Mouse (Mus musculus) G1E (cell line): ENCODE measurements around the gene Pnma1. TPM values are rescaled to one million over a fixed set of nuclear protein-coding genes. Genes with fewer than 3 reads are reported as not detected.
"Not testable (repeated sequence)": the region's sequence is repeated elsewhere in the genome, so short reads cannot be mapped to it uniquely, and the experiment has no call there.

ENCODE experiments used
- ATAC-seq: 2 replicates; pipeline ENCODE4 v1.8.0; 2016; ENCODE audit warnings: mild to moderate bottlenecking; ENCODE audit not compliant: insufficient number of reproducible peaks, poor library complexity, low FRiP score, severe bottlenecking; ENCODE audit errors: extremely low read depth
- DNase-seq: peaks from one replicate; pipeline ENCODE4 v3.0.0; 2012; ENCODE audit warnings: low spot score
- H3K27me3 ChIP-seq: 2 replicates; pipeline ENCODE4 v1.6.1; 2012; ENCODE audit warnings: mild to moderate bottlenecking, low read length, inconsistent platforms; ENCODE audit not compliant: insufficient read depth
- H3K36me3 ChIP-seq: replicated peaks from 2 replicates; pipeline ENCODE3; 2012; ENCODE audit warnings: mild to moderate bottlenecking, inconsistent platforms
- H3K4me1 ChIP-seq: 2 replicates; pipeline ENCODE4 v1.6.1; 2012; ENCODE audit warnings: low read depth, low read length, inconsistent platforms, mixed read lengths; ENCODE audit not compliant: insufficient read depth
- H3K4me3 ChIP-seq: 2 replicates; pipeline ENCODE4 v1.5.1; 2012; ENCODE audit warnings: low read depth, mild to moderate bottlenecking, inconsistent platforms, low read length, moderate library complexity, mixed read lengths
- H3K9me3 ChIP-seq: replicated peaks from 2 replicates; pipeline ENCODE4 v1.6.1; 2012; ENCODE audit warnings: inconsistent platforms
- CTCF ChIP-seq: IDR thresholded peaks from 2 replicates; pipeline ENCODE4 v1.5.1; 2012; ENCODE audit warnings: low read depth, low read length, inconsistent platforms, mixed read lengths
- GATA1 ChIP-seq: IDR thresholded peaks from 2 replicates; pipeline ENCODE4 v1.6.1; 2012; ENCODE audit warnings: borderline replicate concordance, low read length, inconsistent platforms, mixed read lengths
- GATA2 ChIP-seq: IDR thresholded peaks from 2 replicates; pipeline ENCODE4 v1.6.1; 2012; ENCODE audit warnings: low read depth, low read length, inconsistent platforms, borderline replicate concordance
- POLR2AphosphoS5 ChIP-seq: IDR thresholded peaks from 2 replicates; pipeline ENCODE4 v1.6.1; 2012; ENCODE audit warnings: low read depth, low read length, inconsistent platforms; ENCODE audit not compliant: insufficient replicate concordance
- TAL1 ChIP-seq: conservative IDR thresholded peaks from 2 replicates; pipeline ENCODE4 v1.6.1; 2012; ENCODE audit warnings: low read depth, low read length, inconsistent platforms, mixed read lengths
- polyA plus RNA-seq: library from polyadenylated mRNA; stranded (reverse); fragments of >175 nt; gene quantifications from 2 replicates; pipeline ENCODE4 v1.2.3, GENCODE M21; 2012
- total RNA-seq, 2 experiments: library from RNA; stranded (forward) in 1 of 2; stranded (reverse) in 1 of 2; fragments of 200-1000 nt in 1 of 2; fragments of >200 nt in 1 of 2; fragmentation: Nextera tagmentation in 1 of 2; gene quantifications; 2 replicates each; pipeline ENCODE4 v1.2.3; 2014 to 2017

Gene Pnma1
- total and polyA plus RNA-seq, 3 experiments, result 0.14 to 0.83 (median 0.76) TPM

DNA sequence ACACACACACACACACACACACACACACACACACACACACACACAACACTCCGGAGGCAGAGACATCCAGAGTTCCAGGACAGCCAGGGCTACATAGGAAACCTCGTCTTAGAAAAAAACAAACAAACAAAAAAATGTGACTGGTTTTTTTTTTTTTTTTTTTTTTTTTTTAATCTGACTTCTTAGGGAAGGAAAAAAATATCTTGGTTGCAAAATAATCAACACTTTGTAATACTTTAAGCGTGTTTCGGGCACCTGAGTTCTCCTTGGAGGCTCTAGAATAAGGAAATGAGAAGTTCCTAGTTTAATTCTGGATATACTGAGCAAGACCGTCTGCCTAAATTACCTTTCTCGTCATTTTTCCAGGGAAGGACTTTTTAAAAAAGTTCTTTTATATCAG lies 34.6 kb downstream of the Pnma1 start:
- no peak for ATAC-seq
- no peak for DNase-seq
- TF ChIP-seq POLR2AphosphoS5 (no peak), GATA2 (no peak), TAL1 (no peak), GATA1 (no peak), CTCF (no peak)
- Histone ChIP-seq H3K4me1 (peaks cover 3% of the 10 kb centered on the region), H3K9me3 (no peaks in the 10 kb centered on the region), H3K36me3 (no peaks in the 10 kb centered on the region), H3K27me3 (peaks cover 18% of the 10 kb centered on the region), H3K4me3 (no peak overlapping the region)

GRCm38 (mm10) chr12:84110814-84111213 lies 37.5 kb downstream of the Pnma1 start:
- no peak for ATAC-seq
- H3K4me3 ChIP-seq, result no peak overlapping the region

DNA sequence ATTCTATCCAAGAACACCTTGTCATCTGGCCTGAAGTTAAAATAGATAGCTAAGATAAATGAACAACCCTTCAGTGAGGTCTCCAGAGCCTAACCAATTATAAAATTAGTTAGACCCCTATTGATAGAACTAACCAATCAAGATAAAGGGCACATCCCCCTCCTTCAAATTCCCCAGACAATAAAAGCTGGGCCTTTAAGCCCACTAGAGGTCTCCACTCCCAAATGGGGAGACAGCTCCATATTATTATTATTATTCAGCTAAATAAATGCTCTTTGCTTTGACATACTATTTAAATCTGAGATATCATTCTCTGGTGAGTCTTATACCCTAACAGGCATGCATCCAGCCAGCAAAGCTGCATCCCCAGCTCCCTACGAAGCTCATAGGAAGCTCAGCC lies 38.4 kb downstream of the Pnma1 start:
- ATAC-seq, result no peak
- TF ChIP-seq CTCF, result no peak
- TF ChIP-seq POLR2AphosphoS5, result no peak
- no peak for TF ChIP-seq TAL1
- TF ChIP-seq GATA2, result no peak
- TF ChIP-seq GATA1, result no peak

More at GRCm38 (mm10) chr12:84110814-84111213, 37.5 kb downstream of the Pnma1 start:
- no peaks in the 10 kb centered on the region for H3K9me3 ChIP-seq
- no peak for DNase-seq
- H3K36me3 ChIP-seq, result no peaks in the 10 kb centered on the region
- H3K27me3 ChIP-seq, result peaks cover 19% of the 10 kb centered on the region
- peaks cover 9% of the 10 kb centered on the region for H3K4me1 ChIP-seq
- TF ChIP-seq POLR2AphosphoS5, result no peak
- TF ChIP-seq CTCF, result no peak
- TF ChIP-seq TAL1, result no peak
- TF ChIP-seq GATA2, result no peak

DNA sequence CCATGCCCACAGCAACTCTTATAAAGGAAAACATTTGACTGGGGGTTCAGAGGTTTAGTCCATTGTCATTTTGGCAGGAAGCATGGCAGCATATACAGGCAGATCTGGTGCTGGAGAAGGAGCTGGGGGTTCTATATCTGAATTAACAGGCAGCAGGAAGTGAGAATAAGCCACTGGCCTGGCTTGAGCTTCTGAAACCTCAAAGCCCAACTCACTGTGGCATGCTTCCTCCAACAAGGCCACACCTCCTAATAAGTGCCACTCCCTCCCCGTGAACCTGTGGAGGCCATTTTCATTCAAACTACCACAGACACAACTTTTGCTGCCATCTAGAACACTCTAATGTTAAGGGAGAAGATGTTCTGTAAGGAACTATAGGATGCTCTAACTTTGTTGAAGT lies 40.6 kb downstream of the Pnma1 start:
- Histone ChIP-seq H3K27me3 (peaks cover 10% of the 10 kb centered on the region), H3K4me3 (no peak overlapping the region), H3K9me3 (no peaks in the 10 kb centered on the region), H3K4me1 (peaks cover 6% of the 10 kb centered on the region; the same call in 1 of the 2 replicates), H3K36me3 (no peaks in the 10 kb centered on the region)
- TF ChIP-seq POLR2AphosphoS5 (no peak), GATA1 (no peak), CTCF (no peak), TAL1 (no peak), GATA2 (no peak)
- ATAC-seq, result no peak
- no peak for DNase-seq

More for the DNA sequence above, 38.4 kb downstream of the Pnma1 start:
- no peaks in the 10 kb centered on the region for H3K36me3 ChIP-seq
- peaks cover 19% of the 10 kb centered on the region for H3K27me3 ChIP-seq
- peaks cover 9% of the 10 kb centered on the region for H3K4me1 ChIP-seq
- no peaks in the 10 kb centered on the region for H3K9me3 ChIP-seq
- H3K4me3 ChIP-seq, result no peak overlapping the region
- DNase-seq, result no peak

DNA sequence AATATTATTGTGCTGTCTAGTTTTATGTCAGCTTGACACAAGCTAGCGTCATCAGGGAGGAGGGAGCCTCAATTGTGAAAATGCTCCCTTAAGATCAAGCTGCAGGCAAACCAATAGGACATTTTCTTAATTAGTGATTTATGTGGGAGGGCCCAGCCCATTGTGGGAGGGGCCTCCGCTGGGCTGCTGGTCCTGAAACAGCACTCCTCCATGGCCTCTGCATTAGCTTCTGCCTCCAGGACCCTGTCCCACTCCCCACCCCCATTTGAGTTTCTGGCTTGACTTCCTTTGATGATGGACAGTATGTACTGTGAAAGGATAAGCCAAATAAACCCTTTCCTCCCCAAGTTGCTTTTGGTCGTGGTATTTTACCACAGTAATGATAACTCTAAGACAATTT lies 41.3 kb downstream of the Pnma1 start:
- no peak for DNase-seq
- no peaks in the 10 kb centered on the region for H3K36me3 ChIP-seq
- peaks cover 6% of the 10 kb centered on the region; the same call in 1 of the 2 replicates for H3K4me1 ChIP-seq
- H3K27me3 ChIP-seq, result peaks cover 8% of the 10 kb centered on the region
- H3K9me3 ChIP-seq, result no peaks in the 10 kb centered on the region
- TF ChIP-seq GATA2 (no peak), GATA1 (no peak), TAL1 (no peak), CTCF (no peak), POLR2AphosphoS5 (no peak)
- ATAC-seq, result no peak
- no peak overlapping the region for H3K4me3 ChIP-seq

GRCm38 (mm10) chr12:84101493-84101845 lies 46.8 kb downstream of the Pnma1 start:
- TF ChIP-seq CTCF (no peak), TAL1 (no peak), GATA2 (no peak)
- H3K4me1 ChIP-seq, result no peaks in the 10 kb centered on the region
- H3K36me3 ChIP-seq, result no peaks in the 10 kb centered on the region
- no peak for ATAC-seq
- H3K27me3 ChIP-seq, result peaks cover 22% of the 10 kb centered on the region
- H3K9me3 ChIP-seq, result no peaks in the 10 kb centered on the region
- H3K4me3 ChIP-seq, result no peak overlapping the region
- DNase-seq, result no peak

- not testable (repeated sequence) for H3K4me3 ChIP-seq, ATAC-seq, H3K36me3 ChIP-seq, H3K4me1 ChIP-seq, DNase-seq, H3K9me3 ChIP-seq
- peaks cover 23% of the 10 kb centered on the region for H3K27me3 ChIP-seq
These were observed 47.4 kb downstream of the Pnma1 start, which contains the start of gene Acot6 for GRCm38 (mm10) chr12:84100604-84101492. Acot6 (plus strand) TSS chr12:84100654.
